27 mouse cellular contexts compared by ENCODE assay signal in the genomic region with DNA sequence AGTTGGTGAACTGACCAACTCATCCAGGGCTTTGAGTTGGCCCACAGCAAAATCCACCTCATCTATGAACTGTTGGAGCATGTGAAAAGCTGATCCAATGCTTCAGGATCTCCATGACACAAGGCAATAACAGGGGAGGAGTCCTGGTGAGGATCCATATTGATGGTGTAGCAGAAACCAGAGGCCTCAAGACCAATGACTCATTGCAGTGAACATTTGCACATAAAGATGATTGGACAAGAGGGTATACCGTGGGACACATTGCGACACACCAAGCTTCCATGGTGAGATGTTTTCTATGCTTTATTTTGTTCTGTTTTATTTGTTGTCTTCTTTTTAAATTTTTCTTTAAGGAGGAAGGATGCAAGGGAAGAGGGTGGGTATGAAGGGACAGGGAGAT. TPM values are rescaled to one million over a fixed set of nuclear protein-coding genes. Genes with fewer than 3 reads are reported as not detected.
A peak's percentile ranks its signal among the peaks of the same experiment; 100 is the strongest.
DNase-seq lines count a peak whose midpoint lies in the region; ATAC-seq and TF ChIP-seq lines count a peak whose summit lies in the region.
"Had no signal": no experiment of that assay in that cellular context is flagged by ENCODE, and none has a peak within 500 bp of the region (broad histone marks: within the 10 kb centered on the region; RNA-seq: fewer than 3 reads in every experiment).

No protein-coding gene starts in this region.

- peak; percentile 32; the same call in 1 of the 2 replicates for ATAC-seq in granulocyte monocyte progenitor cell, adult 5-6 weeks (replicated peaks; ENCODE audit: poor library complexity, severe bottlenecking)
- ATAC-seq in hindbrain, embryonic 11.5 days (ENCODE audit: low FRiP score): no peak
- ATAC-seq: activated CD4-positive, CD25-positive, alpha-beta regulatory T cell, adult 4 months; forebrain, embryonic 14.5 days; forebrain, embryonic 16.5 days; Patski had no signal

- no peak for TF ChIP-seq CTCF in C2C12 (IDR thresholded peaks at IDR 0.05; ENCODE audit: control insufficient read depth, insufficient read depth, insufficient read length)

- DNase-seq in 3T3-L1 (ENCODE audit: low read depth, low spot score): peak; percentile 66
- no peak for DNase-seq in left cerebral cortex, postnatal 10 days (ENCODE audit: extremely low spot score in 1 of 2, low spot score in 2 of 2)
- DNase-seq in hindbrain, embryonic 11.5 days (ENCODE audit: low spot score): no peak
- no peak for DNase-seq in adrenal gland, postnatal 10 days
- DNase-seq: adrenal gland, adult 8-10 months; adrenal gland, postnatal 25 days; B cell, adult 2 months; cerebellum, adult 11 months; cerebellum, adult 18-20 months; cerebellum, adult 8-10 months; cerebellum, adult 9-11 months; cerebellum, postnatal 14 days; cerebellum, postnatal 36 days; embryo, embryonic 11 days had no signal

- H3K4me2 ChIP-seq in hindbrain, embryonic 11.5 days (replicated peaks; ENCODE audit: low read depth, low read length): no peak overlapping the region
- H3K4me2 ChIP-seq: embryonic facial prominence, embryonic 13.5 days; embryonic facial prominence, embryonic 15.5 days; forebrain, embryonic 12.5 days had no signal

- no peaks in the 10 kb centered on the region for H3K27me3 ChIP-seq in C2C12 (ENCODE audit: control insufficient read depth, insufficient read depth, insufficient read length)
- H3K27me3 ChIP-seq in hindbrain, embryonic 11.5 days (ENCODE audit: control insufficient read depth, insufficient read depth, low read length): no peaks in the 10 kb centered on the region
- H3K27me3 ChIP-seq: embryonic facial prominence, embryonic 13.5 days; embryonic facial prominence, embryonic 15.5 days; Patski had no signal

- peaks cover 4% of the 10 kb centered on the region for H3K79me3 ChIP-seq in C2C12 (ENCODE audit: low read depth)

- no peaks in the 10 kb centered on the region for H3K9me3 ChIP-seq in hindbrain, embryonic 11.5 days (ENCODE audit: control insufficient read depth, low read length)
- H3K9me3 ChIP-seq: embryonic facial prominence, embryonic 13.5 days; embryonic facial prominence, embryonic 15.5 days; forebrain, embryonic 10.5 days; forebrain, embryonic 12.5 days had no signal

- WGBS in hindbrain, embryonic 11.5 days: 90% methylated on average over 2 of the region's 2 CpGs

- intact Hi-C loops in left cerebral cortex, postnatal 10 days (cut with DNase I): no loop called here

- H3K79me2 ChIP-seq in C2C12 (ENCODE audit: control insufficient read depth, insufficient read depth): peaks cover 12% of the 10 kb centered on the region

- no peak overlapping the region for H3K27ac ChIP-seq in hindbrain, embryonic 11.5 days (ENCODE audit: low read depth, low read length)
- H3K27ac ChIP-seq: embryonic facial prominence, embryonic 13.5 days; embryonic facial prominence, embryonic 15.5 days; forebrain, embryonic 10.5 days; forebrain, embryonic 12.5 days had no signal

- no peak overlapping the region for H3K9ac ChIP-seq in hindbrain, embryonic 11.5 days (ENCODE audit: low read depth, low read length)
- H3K9ac ChIP-seq: embryonic facial prominence, embryonic 13.5 days; embryonic facial prominence, embryonic 15.5 days; forebrain, embryonic 12.5 days had no signal

- no peaks in the 10 kb centered on the region for H3K36me3 ChIP-seq in C2C12 (ENCODE audit: control insufficient read depth, insufficient read depth)
- no peaks in the 10 kb centered on the region for H3K36me3 ChIP-seq in hindbrain, embryonic 11.5 days (ENCODE audit: control insufficient read depth, insufficient read depth, low read length)
- H3K36me3 ChIP-seq: embryonic facial prominence, embryonic 13.5 days; embryonic facial prominence, embryonic 15.5 days; forebrain, embryonic 10.5 days; forebrain, embryonic 12.5 days had no signal

- H3K4me1 ChIP-seq in hindbrain, embryonic 11.5 days (replicated peaks; ENCODE audit: control insufficient read depth, insufficient read depth, low read length): 0 out of 2 replicates have a peak, but pooled peaks cover 3% of the 10 kb centered on the region

- H3ac ChIP-seq in C2C12 (ENCODE audit: control insufficient read depth, insufficient read length, low read depth): no peak overlapping the region

- no peak overlapping the region for H3K4me3 ChIP-seq in C2C12 (ENCODE audit: insufficient read depth, poor library complexity, severe bottlenecking)
- H3K4me3 ChIP-seq in hindbrain, embryonic 11.5 days (ENCODE audit: low read depth, low read length): no peak overlapping the region
- H3K4me3 ChIP-seq: embryonic facial prominence, embryonic 13.5 days; embryonic facial prominence, embryonic 15.5 days; erythroblast, embryonic 14.5 days; forebrain, embryonic 10.5 days; forebrain, embryonic 12.5 days had no signal

TF ChIP-seq in C2C12, 6 proteins besides CTCF, POLR2A, EP300 and RAD21:
- TF ChIP-seq USF1 (IDR thresholded peaks at IDR 0.05; ENCODE audit: low read depth): no peak
- no peak for TF ChIP-seq MAX (IDR thresholded peaks at IDR 0.05)
- no peak for TF ChIP-seq MYOD1 (IDR thresholded peaks at IDR 0.05; ENCODE audit: control insufficient read depth, insufficient read length, low read depth)
- no peak for TF ChIP-seq FOSL1 (IDR thresholded peaks at IDR 0.05; ENCODE audit: insufficient read depth, low read length, poor library complexity, severe bottlenecking)
- TF ChIP-seq CEBPB (IDR thresholded peaks at IDR 0.05; ENCODE audit: low read depth): peak; percentile 87
- no peak for TF ChIP-seq MYOG (IDR thresholded peaks at IDR 0.05; ENCODE audit: control insufficient read depth, extremely low read depth, insufficient read length)

RNA-seq across cellular contexts. Expression of gene Celf1, which starts 17.5 kb away (rescaled TPM):
- 34.8 TPM for polyA plus RNA-seq in C2C12 (2012; fragmentation: generic; extraction: Trizol)
- 42.2 and 46.0 TPM in 2 replicates for total RNA-seq in granulocyte monocyte progenitor cell, adult 5-6 weeks (2014; fragmentation: Nextera tagmentation)
- total RNA-seq in granulocyte monocyte progenitor cell, adult 5-6 weeks (2017): 25.2 and 26.5 TPM in 2 replicates
- total RNA-seq in left cerebral cortex, postnatal 10 days (2021): 100 to 1,000 TPM; 125 to 129 TPM
- 78.8 and 90.2 TPM in 2 replicates for polyA plus RNA-seq in hindbrain, embryonic 11.5 days (2014; fragmentation: Nextera tagmentation; extraction: Ambion mirVana)
- total RNA-seq in adrenal gland, postnatal 10 days (2021): 10 to 100 TPM; 74.7 to 87.0 TPM

RNA-seq across cellular contexts. Expression of gene Ndufs3, which starts 18.0 kb away (rescaled TPM):
- polyA plus RNA-seq in C2C12 (2012; fragmentation: generic; extraction: Trizol): 150 TPM
- total RNA-seq in granulocyte monocyte progenitor cell, adult 5-6 weeks (2014; fragmentation: Nextera tagmentation): 159 TPM in 2 replicates
- 93.2 and 128 TPM in 2 replicates for total RNA-seq in granulocyte monocyte progenitor cell, adult 5-6 weeks (2017)
- total RNA-seq in left cerebral cortex, postnatal 10 days (2021): 100 to 1,000 TPM; 216 to 217 TPM
- 215 and 217 TPM in 2 replicates for polyA plus RNA-seq in hindbrain, embryonic 11.5 days (2014; fragmentation: Nextera tagmentation; extraction: Ambion mirVana)
- 100 to 1,000 TPM; 692 to 778 TPM for total RNA-seq in adrenal gland, postnatal 10 days (2021)

RNA-seq across cellular contexts. Expression of gene Kbtbd4, which starts 18.1 kb away (rescaled TPM):
- polyA plus RNA-seq in C2C12 (2012; fragmentation: generic; extraction: Trizol): 17.3 TPM
- 14.4 and 16.4 TPM in 2 replicates for total RNA-seq in granulocyte monocyte progenitor cell, adult 5-6 weeks (2014; fragmentation: Nextera tagmentation)
- total RNA-seq in granulocyte monocyte progenitor cell, adult 5-6 weeks (2017): 18.1 and 26.1 TPM in 2 replicates
- 10 to 100 TPM; 40.9 to 43.6 TPM for total RNA-seq in left cerebral cortex, postnatal 10 days (2021)
- 46.0 and 49.3 TPM in 2 replicates for polyA plus RNA-seq in hindbrain, embryonic 11.5 days (2014; fragmentation: Nextera tagmentation; extraction: Ambion mirVana)
- 10 to 100 TPM; 24.6 to 26.6 TPM for total RNA-seq in adrenal gland, postnatal 10 days (2021)

RNA-seq across cellular contexts. Expression of gene C1qtnf4, which starts 37.0 kb away (rescaled TPM):
- 0.02 TPM for polyA plus RNA-seq in C2C12 (2012; fragmentation: generic; extraction: Trizol)
- not detected in 2 replicates for total RNA-seq in granulocyte monocyte progenitor cell, adult 5-6 weeks (2014; fragmentation: Nextera tagmentation)
- not detected in 2 replicates for total RNA-seq in granulocyte monocyte progenitor cell, adult 5-6 weeks (2017)
- total RNA-seq in left cerebral cortex, postnatal 10 days (2021): 100 to 1,000 TPM; 220 to 233 TPM
- polyA plus RNA-seq in hindbrain, embryonic 11.5 days (2014; fragmentation: Nextera tagmentation; extraction: Ambion mirVana): 15.1 and 21.2 TPM in 2 replicates
- 1 to 10 TPM; 3.3 to 4.8 TPM for total RNA-seq in adrenal gland, postnatal 10 days (2021)
- total RNA-seq: common myeloid progenitor, adult 5-6 weeks; MEL had no signal
